Mouse (Mus musculus) heart, postnatal 0 days (tissue): ENCODE measurements at regions not wholly inside any gene's neighbourhood (a gene's known extent, or its start where the extent isn't known, plus 50 kb on each side); places are given as distances from the start of the nearest gene placed in this dataset.
A peak's percentile ranks its signal among the peaks of the same experiment; 100 is the strongest.

Experiments used
- ATAC-seq: fragments of 200-750 bp; cut with Nextera tagmentation; 2 replicates; pipeline ENCODE4 v1.8.0; 2017; ENCODE audit warnings: low read depth, moderate number of reproducible peaks, moderate library complexity; ENCODE audit not compliant: insufficient read depth
- DNase-seq: peaks from one replicate; pipeline ENCODE4 v3.0.0-alpha.2; 2016; ENCODE audit warnings: low spot score
- H3K27ac ChIP-seq: fragments of 300-500 bp; sonication (generic); 2 replicates; pipeline ENCODE4 v1.5.1; 2014; ENCODE audit warnings: low read depth, mild to moderate bottlenecking
- H3K27me3 ChIP-seq: fragments of 300-500 bp; sonication (generic); 2 replicates; pipeline ENCODE4 v1.6.1; 2014; ENCODE audit warnings: low read length, mixed read lengths; ENCODE audit not compliant: control insufficient read depth, insufficient read depth
- H3K36me3 ChIP-seq: fragments of 300-500 bp; sonication (generic); replicated peaks from 2 replicates; pipeline ENCODE4 v1.6.1; 2014; ENCODE audit warnings: low read length, mixed read lengths; ENCODE audit not compliant: control insufficient read depth, insufficient read depth
- H3K4me1 ChIP-seq: fragments of 300-500 bp; sonication (generic); 2 replicates; pipeline ENCODE4 v1.6.1; 2014; ENCODE audit warnings: antibody characterized with exemption; ENCODE audit not compliant: control insufficient read depth, insufficient read depth
- H3K4me2 ChIP-seq: fragments of 300-500 bp; sonication (generic); 2 replicates; pipeline ENCODE4 v1.6.1; 2014; ENCODE audit warnings: low read depth, mild to moderate bottlenecking, low read length, moderate library complexity
- H3K4me3 ChIP-seq: fragments of 300-500 bp; sonication (generic); 2 replicates; pipeline ENCODE4 v1.5.1; 2014; ENCODE audit warnings: low read depth, low read length
- H3K9ac ChIP-seq: fragments of 300-500 bp; sonication (generic); replicated peaks from 2 replicates; pipeline ENCODE4 v1.6.1; 2014; ENCODE audit warnings: low read depth, low read length, mixed read lengths
- H3K9me3 ChIP-seq: fragments of 300-500 bp; sonication (generic); replicated peaks from 2 replicates; pipeline ENCODE4 v1.6.1; 2016; ENCODE audit warnings: low read length; ENCODE audit not compliant: control insufficient read depth
- CTCF ChIP-seq: IDR thresholded peaks from 2 replicates; pipeline ENCODE4 v1.5.1; 2016; ENCODE audit warnings: antibody characterized with exemption, control low read depth, low read depth
- EP300 ChIP-seq: IDR thresholded peaks from 2 replicates; pipeline ENCODE4 v1.6.1; 2016; ENCODE audit warnings: antibody characterized with exemption, low read depth
- WGBS: fragments of 180-500 bp; shearing (Covaris S2); extraction: QIAGEN DNeasy Blood & Tissue Kit; methylation state at CpG from one replicate; pipeline ENCODE4 v1.1.7; 2014; 5-methylcytosine and 5-hydroxymethylcytosine counted together

- ATAC-seq (no peak), DNase-seq (peak; percentile 11)
- no peaks in the 10 kb centered on the region for H3K4me1 ChIP-seq
- TF ChIP-seq EP300 (no peak), CTCF (no peak)
- no peaks in the 10 kb centered on the region for H3K9me3 ChIP-seq
- no peak overlapping the region for H3K9ac ChIP-seq
- 32% methylated on average over 3 of the region's 3 CpGs for WGBS
- no peaks in the 10 kb centered on the region for H3K27me3 ChIP-seq
- H3K36me3 ChIP-seq: no peaks in the 10 kb centered on the region
- H3K27ac ChIP-seq: no peak overlapping the region
- H3K4me3 ChIP-seq: no peak overlapping the region
- H3K4me2 ChIP-seq: no peak overlapping the region
Observed at GRCm38 (mm10) chr6:20626382-20626781, 588.9 kb upstream of the Kcnd2 start.

- DNase-seq: no peak
- Histone ChIP-seq H3K9ac (no peak overlapping the region), H3K4me2 (no peak overlapping the region), H3K9me3 (no peaks in the 10 kb centered on the region), H3K27me3 (no peaks in the 10 kb centered on the region), H3K36me3 (no peaks in the 10 kb centered on the region), H3K27ac (no peak overlapping the region), H3K4me1 (no peaks in the 10 kb centered on the region), H3K4me3 (no peak overlapping the region)
- WGBS: 32% methylated on average over 1 of the region's 1 CpGs
- TF ChIP-seq EP300 (no peak), CTCF (no peak)
- no peak for ATAC-seq
Observed at GRCm38 (mm10) chr6:20627071-20627470, 588.2 kb upstream of the Kcnd2 start.

GRCm38 (mm10) chr6:20640301-20640700 lies 575.0 kb upstream of the Kcnd2 start:
- DNase-seq: no peak
- TF ChIP-seq CTCF (no peak), EP300 (no peak)
- H3K27ac ChIP-seq: no peak overlapping the region
- no peaks in the 10 kb centered on the region for H3K4me1 ChIP-seq
- no peak overlapping the region for H3K4me2 ChIP-seq
- H3K9ac ChIP-seq: no peak overlapping the region
- no peak for ATAC-seq
- no peaks in the 10 kb centered on the region for H3K36me3 ChIP-seq
- H3K4me3 ChIP-seq: no peak overlapping the region
- H3K27me3 ChIP-seq: no peaks in the 10 kb centered on the region
- 63% methylated on average over 3 of the region's 3 CpGs for WGBS
- no peaks in the 10 kb centered on the region for H3K9me3 ChIP-seq

- ATAC-seq (no peak), DNase-seq (no peak)
- WGBS: 50% methylated on average over 4 of the region's 4 CpGs
- TF ChIP-seq EP300: no peak
- no peak for TF ChIP-seq CTCF
- no peaks in the 10 kb centered on the region for H3K9me3 ChIP-seq
- H3K27me3 ChIP-seq: no peaks in the 10 kb centered on the region
- H3K9ac ChIP-seq: no peak overlapping the region
- H3K4me3 ChIP-seq: no peak overlapping the region
- no peaks in the 10 kb centered on the region for H3K4me1 ChIP-seq
- no peaks in the 10 kb centered on the region for H3K36me3 ChIP-seq
- no peak overlapping the region for H3K27ac ChIP-seq
- no peak overlapping the region for H3K4me2 ChIP-seq
Observed at GRCm38 (mm10) chr6:20641375-20641774, 573.9 kb upstream of the Kcnd2 start.

- no peaks in the 10 kb centered on the region for H3K9me3 ChIP-seq
- no peak overlapping the region for H3K4me2 ChIP-seq
- H3K9ac ChIP-seq: no peak overlapping the region
- no peak for ATAC-seq
- no peaks in the 10 kb centered on the region for H3K27me3 ChIP-seq
- H3K4me1 ChIP-seq: no peaks in the 10 kb centered on the region
- H3K4me3 ChIP-seq: no peak overlapping the region
- 68% methylated on average over 2 of the region's 2 CpGs for WGBS
- DNase-seq: no peak
- no peak for TF ChIP-seq CTCF
- no peak for TF ChIP-seq EP300
- no peaks in the 10 kb centered on the region for H3K36me3 ChIP-seq
- H3K27ac ChIP-seq: no peak overlapping the region
Observed at GRCm38 (mm10) chr6:20641851-20642250, 573.5 kb upstream of the Kcnd2 start.

- Histone ChIP-seq H3K4me3 (no peak overlapping the region), H3K9ac (no peak overlapping the region), H3K27ac (no peak overlapping the region), H3K4me1 (no peaks in the 10 kb centered on the region), H3K4me2 (no peak overlapping the region), H3K36me3 (no peaks in the 10 kb centered on the region), H3K9me3 (no peaks in the 10 kb centered on the region), H3K27me3 (no peaks in the 10 kb centered on the region)
- DNase-seq (no peak), ATAC-seq (no peak)
- no peak for TF ChIP-seq EP300
- no peak for TF ChIP-seq CTCF
- 77% methylated on average over 1 of the region's 1 CpGs for WGBS
Observed at GRCm38 (mm10) chr6:20657042-20657441, 558.3 kb upstream of the Kcnd2 start.
